Mouse (Mus musculus) right cerebral cortex, postnatal 4 days (tissue): ENCODE data around the gene Cacnb3.
A peak's percentile ranks its signal among the peaks of the same experiment; 100 is the strongest.
"Not testable (repeated sequence)": the region's sequence is repeated elsewhere in the genome, so short reads cannot be mapped to it uniquely, and the experiment has no call there.

Source experiments
- DNase-seq: peaks from one replicate; pipeline ENCODE4 v3.0.0-alpha.2; 2022

Gene Cacnb3

DNA sequence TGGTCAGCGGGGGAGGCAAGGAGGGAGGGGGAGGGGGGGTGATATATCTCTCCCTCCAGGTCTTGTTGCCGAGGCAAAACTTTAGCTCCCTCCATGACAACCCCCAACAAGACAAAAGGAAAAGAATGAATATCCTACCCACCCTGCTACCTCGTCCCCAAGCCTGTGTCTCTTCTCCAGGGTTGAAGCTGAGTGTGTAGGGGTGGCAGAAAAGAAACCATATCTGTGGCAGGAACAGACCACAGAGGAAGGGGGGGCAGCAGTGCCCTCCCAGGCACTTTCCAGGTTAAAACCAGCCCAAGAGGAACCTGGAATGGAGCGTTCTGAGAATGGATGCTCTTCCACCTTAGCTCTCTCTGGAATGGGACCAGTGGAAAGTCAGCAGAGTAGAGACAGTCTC, at the start of gene Cacnb3:
Gene Cacnb3 (plus strand): TSS at position 301 of the 400 bp plus-strand sequence.
- DNase-seq = no peak

DNA sequence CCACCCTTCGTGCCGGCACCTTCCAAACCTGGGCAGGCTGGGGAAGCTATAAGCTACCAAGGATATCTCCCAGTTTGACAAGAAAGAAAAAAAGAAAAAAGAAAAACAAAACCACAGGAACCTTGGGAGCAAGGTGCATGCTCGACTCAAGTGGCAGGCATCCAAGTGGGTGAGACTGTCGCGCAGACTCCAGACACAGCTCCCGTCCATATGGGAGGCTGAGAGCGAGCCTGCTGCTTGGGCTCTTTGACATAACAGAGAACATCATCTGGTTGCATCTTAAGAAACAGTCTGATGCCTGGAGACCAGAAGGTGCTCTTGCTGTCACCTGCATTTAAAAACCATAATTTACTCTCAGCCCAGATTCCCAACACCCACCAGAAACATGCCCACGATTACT, 48.2 kb upstream of the Cacnb3 start:
- no peak for DNase-seq

DNA sequence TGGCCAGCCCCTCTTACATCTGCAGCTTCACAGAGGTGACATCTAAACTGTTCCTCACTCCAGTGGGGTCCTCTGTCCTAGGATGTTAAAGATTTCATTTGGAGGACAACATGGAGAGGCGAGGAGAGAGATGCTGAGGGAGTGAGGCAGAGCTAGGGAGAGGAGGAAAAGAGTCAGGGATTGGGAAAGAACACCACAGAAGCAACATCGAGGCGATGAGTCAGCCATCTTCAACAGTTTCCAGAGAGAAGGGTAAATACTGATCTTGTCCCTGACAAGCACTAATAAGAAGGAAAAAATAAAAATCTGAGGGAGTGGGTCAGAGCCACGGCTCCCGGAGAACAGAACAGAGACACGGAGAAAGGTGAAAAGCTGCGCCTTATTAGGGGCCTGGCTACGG, 47.6 kb upstream of the Cacnb3 start:
- no peak for DNase-seq

DNA sequence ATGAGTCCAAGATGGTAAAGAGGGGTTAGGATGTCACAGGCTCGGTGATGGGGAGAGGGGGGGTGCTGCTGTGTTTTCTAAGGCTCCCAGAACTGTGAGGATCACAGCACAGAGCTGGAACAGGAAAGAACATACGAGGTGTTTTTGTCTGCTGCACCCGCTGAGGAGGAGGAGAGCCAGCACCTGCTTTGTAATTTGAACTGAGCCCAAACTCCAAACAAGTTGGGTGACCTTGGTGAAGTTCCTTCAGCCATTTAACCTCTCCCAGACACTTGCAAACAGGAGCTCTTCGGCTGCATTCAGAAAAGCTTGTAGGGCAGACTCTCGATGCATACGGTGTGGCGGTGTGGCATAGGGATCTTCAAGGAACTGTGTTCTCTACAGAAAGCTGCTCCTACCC, 45.2 kb upstream of the Cacnb3 start:
- DNase-seq = no peak

DNA sequence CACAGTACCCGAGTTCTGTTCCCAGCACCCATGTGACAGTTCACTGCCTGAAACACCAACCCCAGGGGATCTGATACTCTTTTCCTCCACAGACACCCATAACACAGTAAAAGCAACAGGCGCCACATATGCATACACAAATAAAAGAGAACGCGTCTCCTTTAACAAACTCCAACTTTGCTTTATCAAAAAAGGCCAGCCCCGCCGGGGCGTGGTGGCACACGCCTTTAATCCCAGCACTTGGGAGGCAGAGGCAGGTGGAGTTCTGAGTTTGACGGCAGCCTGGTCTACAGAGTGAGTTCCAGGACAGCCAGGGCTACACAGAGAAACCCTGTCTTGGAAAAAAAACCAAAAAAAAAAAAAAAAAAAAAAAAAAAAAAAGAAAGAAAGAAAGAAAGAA, 44.5 kb upstream of the Cacnb3 start:
- DNase-seq = not testable (repeated sequence)

DNA sequence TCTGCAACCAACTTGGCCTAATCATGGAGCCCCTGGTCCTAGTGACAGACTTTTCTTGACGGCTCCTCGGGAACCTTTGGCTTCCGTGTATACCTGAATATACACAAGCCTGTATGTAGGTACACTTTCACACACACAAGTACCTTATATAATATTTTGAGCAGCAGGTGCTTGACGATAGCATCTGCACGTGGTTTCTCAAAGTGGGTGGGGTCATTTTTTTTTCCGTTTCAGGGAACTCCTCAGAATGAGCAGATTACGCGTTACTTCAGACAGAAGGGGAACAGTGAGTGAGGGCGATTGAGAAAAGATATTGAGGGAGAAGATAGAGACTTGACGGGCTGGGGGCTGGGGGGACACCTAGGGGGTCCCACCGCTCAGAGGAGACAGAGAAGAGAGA, 42.9 kb upstream of the Cacnb3 start:
- DNase-seq = no peak

DNA sequence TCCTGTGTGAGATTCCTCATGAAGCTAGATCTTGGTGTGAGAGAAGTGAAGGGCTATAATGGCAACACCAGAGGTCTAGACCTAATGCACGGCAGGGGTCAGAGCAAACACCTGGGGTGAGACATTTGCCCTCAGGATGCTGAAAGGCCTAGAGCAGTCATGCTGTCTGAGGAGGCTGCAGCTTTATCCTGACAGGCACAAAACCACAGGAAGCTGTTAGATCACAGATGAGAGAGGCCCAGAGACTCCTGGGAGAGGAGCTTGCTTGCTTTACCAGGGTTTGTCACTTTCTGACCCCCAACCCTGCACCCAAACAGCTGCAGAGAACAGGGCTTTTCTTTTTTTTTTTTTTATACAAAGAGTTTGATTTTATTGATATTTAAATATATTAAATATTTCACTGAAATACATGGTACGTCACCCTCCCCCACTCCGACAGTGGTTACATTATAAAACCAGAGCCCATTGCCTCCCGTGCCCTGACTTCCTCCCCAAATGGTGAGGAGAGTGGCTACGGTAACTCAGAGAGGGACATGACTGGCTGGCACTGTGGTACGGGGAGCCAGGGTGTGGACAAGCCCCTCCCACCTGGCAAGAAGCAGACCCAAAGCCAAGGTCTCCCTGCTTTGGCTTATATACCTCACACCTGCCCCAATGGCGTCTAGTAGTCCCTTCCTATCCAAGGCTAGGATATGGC, 40.9 kb upstream of the Cacnb3 start:
- no peak for DNase-seq

DNA sequence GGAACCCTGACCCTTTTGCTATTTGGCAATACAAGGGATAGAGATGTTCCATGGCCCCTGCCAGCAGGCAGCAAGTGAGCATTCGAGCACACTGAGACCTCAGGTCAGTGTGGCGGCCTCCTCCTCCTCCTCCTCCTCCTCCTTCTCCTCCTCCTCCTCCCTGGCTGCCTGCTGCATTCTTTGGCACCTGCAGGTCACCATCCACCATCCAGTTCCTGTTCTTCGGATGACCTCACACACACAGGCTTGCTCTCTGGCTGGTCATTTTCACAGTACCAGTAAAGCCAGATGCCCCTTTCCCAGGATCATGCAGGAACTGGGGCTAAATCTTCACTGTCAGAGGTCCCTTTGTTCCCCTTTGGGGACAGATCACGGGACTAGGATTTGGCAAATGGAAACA, 39.2 kb upstream of the Cacnb3 start:
- no peak for DNase-seq

DNA sequence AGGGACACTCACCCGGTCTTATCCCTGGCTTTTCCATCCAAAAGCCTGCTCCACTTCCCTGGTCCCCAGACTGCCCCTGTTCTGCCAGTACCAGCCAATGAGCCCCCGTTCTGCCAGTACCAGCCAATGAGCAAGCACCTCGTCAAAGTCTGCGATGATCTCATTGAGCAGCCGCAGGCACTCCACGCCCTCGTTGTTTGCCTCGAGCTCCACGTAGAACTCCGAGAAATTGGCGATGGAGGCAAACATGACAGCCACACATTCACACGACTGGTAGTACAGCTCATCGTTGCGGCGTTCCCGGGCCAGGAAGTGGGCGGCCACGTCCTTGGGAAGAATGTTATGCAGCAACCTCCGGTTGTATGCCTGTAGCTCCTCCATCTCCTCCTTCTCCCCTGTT, 36.4 kb upstream of the Cacnb3 start:
- no peak for DNase-seq

DNA sequence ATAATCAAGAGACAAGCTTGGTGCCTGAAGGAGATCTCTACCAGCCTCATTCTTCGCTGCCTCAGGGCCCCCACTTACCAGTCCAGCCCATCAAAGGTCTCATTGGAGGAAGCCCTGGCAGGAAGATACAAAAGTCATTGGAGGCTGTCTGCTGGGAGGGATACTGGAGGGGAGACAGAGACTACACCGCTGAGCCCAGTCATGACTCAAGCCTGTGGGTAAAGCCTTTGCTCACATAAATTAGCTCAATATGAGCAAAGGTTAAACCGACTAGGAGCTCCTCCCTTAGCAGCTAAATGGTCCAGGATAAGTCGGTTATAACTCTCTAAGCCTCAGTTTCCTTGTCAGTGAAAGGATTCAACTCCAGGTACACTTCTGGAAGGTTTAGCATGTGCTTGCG, 35.6 kb upstream of the Cacnb3 start:
- DNase-seq = no peak

DNA sequence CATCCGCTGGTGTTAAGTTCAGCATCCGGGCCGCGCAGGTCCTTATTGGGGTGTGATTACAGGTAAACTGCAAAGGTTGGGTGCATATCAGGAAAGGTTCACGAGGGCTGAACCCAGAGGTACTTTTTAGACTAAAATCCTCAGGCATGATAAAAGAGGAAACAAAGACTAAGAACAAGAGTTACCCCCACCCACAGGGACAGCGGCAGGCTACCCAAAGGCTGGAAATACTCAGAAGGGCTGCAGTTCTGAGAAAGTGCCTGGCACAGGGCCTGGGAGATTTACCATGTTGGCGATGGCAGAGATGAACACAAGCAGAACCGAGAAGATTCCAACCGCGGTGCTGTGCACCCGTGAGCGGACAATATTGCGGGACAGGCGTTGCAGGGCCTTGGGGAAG, 34.0 kb upstream of the Cacnb3 start:
- DNase-seq = no peak

DNA sequence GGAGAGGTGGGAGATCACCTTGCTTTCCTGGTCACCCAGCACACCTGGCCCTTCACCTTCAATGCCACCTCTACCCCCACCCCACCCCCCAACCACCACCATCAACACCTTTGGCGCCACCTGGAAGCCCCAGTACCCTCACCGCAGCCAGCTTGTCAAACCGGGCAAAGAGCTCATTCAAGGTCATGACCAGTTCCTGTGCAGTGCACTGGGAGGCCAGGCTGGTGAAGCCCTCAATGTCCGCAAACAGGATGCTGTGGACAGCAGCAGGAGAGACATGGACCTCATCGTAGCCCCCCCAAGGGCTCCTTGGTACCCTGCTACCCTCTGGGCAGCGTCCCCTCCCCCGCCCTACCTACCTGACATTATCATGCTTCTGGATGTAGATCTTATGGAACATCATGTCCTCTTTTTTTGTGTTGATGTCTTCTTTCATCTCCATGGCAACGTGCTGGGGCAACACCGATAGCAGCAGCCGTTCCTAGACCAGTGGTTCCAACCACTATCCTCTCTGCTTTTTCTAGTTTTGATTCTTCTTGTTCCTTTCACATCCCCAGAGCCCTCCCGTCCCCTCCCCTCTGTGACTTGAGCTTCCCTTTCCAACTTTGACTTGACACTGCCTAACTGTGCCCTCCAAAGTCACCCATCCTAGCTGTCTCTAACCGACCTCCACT, 30.5 kb upstream of the Cacnb3 start:
- no peak for DNase-seq

DNA sequence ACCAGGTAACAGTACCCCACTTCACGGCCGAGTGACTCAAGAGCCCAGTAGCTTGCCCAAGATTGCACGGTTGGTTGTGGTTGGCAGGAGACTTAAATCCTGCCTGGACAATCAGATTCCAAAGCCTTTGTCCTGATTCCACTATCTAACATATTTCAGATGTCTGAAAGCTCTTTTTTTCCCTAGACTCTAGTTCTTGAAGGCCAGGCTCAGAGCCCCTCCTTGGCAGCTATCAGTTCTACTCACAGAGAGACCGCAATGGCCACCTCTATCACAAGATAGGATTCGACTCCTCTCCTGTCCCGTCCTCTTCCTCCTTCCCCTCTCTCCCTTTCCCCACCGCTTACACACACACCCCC, 28.8 kb upstream of the Cacnb3 start:
- DNase-seq = no peak

DNA sequence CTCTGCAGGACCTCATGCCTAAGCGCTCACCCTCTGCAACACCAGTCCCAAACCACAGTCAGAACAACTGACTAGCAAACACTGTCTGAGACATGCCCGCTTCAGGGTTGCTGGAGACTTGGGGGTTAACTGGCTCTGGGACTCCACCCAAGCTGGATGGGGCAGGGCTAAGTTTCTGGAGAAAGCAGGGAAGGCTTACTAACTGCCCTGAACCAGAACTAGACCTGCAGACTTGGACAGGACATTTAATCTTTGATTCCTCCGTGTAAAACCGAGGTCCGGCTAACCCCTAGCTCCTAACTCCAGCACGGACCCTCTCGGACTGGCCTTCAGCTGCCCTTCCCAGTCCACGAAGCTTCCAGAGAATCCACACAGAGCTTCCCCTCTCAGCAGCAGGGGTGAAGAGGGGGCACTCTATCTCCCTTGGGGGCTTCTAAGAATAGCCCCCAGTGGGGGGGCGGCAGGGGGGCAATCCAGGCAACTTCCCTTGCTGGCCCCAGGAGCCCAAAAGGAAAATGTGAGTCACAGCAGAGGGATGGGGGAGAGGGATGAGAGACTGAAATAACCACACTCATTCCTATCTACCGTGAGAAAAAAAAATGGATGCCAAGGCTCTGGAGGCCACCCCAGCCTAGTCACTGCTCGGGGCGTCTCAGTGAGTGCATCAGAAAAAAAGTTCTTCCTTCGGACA, 28.3 kb upstream of the Cacnb3 start:
- DNase-seq = no peak

DNA sequence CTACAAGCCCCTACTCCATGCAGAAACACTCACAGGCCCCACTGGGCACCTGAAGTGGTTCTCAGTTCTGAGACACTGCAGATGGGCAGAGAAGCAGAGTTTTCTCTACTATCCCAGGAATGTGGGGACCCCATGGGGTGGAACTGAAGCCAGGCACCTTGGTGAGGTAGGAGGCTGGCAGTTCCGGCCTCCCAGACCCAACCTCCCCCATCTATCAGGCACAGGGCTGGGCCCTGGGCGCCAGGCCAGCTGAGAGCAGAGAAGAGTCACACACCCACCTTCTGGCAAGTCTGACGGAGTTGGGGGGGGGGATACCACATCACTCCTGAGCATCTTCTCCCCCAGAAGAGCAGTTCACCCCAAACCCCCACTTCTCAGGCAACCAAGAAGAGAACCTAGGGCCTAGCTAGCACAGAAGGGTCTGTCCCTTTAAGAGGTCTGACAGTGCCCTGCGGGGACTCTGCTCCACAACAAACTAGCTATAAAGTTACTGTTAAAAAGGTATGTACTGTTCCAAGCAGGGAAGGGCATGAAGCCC, 27.6 kb upstream of the Cacnb3 start:
- no peak for DNase-seq

DNA sequence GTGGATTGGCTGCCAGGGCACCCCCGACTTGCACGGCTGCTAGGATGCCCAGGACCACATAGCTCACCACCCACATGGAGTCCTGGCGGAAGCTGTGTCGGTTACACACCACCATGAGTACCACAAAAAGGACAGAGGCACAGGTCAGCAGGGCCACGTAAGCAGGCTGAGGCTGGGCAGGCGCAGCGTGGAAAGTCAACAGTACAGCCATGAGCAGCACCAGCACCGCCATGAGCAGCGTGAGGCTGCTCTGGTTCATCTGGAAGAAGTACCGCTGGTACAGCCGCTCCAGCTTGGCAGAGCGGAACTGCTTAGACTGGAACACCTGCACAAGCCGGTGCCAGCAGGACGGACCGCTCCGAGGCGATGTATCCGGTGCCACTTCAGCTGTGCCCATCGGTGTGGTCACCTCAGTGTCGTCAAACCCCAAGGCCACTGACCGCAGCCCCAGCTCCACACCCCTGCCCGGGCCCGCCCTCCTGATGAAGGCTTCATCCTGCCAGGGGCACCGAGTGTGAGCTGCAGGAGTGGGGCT, 26.5 kb upstream of the Cacnb3 start:
- DNase-seq = no peak

DNA sequence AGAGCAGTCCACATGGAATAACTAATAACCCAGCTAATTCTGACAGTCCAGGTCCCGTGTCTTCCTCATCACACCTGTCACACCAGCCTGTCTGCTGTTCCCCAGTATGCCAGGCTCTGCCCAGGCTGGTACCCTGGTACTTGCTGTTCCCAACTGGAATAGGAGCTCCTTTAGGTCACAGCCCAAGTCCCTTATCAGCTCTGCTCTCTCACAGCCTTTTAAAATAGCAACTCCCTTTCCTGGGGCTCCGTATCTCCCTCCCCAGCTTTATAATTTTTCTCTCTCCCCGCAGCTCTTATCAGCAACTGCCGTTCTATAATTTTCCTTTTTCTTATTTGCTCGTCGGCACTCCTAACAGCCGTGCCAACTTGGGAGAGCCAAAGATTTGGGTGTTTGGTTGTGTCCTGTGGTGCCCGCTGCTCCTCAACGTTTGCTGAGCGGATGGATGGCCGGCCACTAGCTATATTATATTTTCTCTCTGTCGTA, 24.5 kb upstream of the Cacnb3 start:
- no peak for DNase-seq

DNA sequence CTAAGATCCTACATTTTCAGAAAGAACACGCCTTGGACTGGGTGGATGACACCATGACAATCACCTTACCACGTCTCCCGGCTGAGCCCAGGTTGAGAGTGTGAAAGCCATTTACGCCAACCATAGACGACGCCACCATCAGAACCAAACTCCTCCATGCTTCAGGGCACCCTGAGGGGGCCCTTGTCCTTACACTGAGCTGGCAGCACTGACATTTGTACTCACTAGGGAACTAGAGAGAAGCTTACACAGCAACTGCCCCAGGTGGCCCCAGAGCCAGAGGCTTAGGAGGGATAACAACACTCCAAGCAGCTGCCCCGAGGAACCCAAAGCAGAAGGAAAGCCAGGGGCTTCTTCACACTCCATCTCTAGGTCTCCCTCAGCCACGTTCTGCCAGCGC, 23.9 kb upstream of the Cacnb3 start:
- DNase-seq = no peak

DNA sequence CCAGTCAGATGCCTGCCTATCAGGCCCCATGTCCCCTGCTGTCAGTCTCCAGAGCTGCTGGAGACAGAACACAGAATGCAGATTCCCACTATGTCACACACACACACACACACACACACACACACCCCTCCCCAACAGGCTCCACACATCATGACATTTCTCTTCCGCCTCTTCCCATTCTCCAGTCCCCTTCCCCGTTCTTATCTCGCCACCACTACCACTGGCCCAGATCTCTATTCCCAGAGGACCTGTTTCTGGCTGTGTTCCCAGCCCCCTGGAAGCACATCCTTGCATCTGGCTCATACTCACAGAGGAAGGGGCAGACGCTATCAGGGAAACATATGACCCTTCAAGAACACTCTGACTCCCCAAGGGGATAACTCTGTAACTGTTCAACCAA, 23.1 kb upstream of the Cacnb3 start:
- no peak for DNase-seq

DNA sequence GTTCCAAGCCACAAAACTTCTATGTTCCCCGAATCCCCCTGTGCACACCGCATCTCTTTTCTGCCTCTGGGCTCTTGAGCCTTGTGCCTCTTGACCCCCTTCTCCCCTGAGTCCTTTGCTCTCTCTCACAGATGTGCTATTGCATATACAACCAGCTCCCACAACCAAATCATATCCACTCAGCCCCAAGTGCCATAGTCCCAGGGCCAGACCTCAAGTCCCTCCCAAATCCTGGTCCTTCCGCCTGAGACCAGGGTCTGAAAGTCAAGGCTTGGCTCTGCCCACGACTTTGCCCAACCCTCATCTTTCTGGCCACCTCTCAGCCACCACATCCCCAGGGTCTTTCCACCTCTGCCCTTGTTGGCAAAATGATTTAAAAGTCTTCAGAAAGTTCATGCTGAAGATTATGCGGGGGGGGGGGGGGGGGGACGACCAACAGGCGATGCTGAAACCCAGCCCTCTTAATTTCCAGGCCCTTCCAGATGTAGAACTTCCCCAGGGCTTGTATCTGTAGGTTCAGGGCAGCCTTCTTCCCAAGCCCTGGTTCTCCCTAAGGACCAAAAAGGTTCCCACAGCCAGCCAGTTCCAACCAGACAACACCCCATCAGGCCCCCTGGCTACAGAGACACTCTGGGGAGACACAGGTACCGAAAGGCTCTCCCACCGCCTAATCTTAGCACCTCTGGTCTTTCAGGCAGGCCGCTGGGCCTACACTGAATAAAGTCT, 22.4 kb upstream of the Cacnb3 start:
- DNase-seq = no peak

DNA sequence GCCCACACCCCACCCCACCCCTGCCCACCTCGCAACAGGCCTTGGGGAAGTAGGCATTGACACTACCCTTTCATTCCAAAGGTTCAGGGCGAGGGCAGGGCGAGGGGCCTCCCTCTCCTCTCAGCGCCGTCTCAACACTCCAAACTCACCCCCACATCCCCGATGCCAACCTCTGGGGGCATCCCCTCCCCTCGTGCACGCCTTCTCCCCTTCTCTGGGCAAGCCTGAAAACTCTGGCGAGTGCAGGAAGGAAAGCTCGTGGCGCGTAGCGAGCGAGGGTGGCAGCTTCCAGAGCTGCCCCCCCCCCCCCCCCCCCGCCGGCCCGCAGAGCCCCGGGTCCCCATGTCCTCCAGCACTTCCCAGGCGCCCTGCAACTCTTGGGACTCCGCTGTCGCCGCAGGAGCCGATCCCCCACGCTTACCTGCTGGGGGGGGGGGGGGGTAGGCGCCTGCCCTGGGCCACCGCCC, 21.8 kb upstream of the Cacnb3 start:
- no peak for DNase-seq

DNA sequence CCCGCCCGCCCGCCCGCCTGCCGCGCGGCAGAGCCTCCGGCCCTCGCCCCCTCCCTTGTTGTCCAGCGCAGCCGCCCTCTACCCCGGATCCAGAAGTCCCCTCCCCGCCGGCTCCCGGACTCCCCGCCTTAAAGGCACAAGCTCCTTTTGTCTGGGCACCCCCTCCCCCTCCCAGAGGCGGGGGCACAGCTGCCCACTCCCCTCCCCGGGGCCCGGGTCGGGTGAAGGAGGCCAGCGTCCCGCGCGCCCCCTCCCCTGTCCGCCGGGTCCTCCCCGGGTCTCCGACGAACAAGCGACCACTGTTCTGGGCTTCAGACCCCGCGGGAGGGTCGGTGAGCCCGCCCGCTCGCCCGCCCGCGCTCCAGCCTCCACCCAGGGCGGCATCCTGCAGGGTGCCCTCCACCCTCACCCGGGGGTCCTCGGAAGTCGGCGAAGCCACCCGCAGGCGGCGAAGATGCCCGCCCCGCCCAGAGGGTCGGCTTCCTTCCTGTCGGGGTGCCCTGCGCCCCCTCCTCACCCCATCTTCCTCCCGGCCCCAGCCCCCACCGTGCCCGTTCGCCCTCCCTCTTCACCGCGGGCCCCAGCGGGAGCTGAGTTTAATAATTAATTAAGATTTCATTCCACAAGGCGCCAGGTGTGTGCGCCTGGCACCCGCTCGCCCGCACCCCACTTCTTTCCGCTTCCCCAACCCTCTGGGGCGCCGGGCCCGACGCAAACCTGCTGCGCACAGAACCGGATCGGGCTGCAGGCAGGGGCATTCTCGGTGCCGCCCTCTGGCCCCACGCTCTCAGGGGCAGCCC, 21.1 kb upstream of the Cacnb3 start, which contains the start of gene Adcy6:
Gene Adcy6 (minus strand): TSS at position 746 of the 800 bp plus-strand sequence.
- peak; percentile 80 for DNase-seq
